ENCODE assay signal across 15 mouse cellular contexts in genomic region chr5:23861721-23862120, GRCm38 (mm10).
"Had no signal": no experiment of that assay in that cellular context is flagged by ENCODE, and none has a peak within 500 bp of the region (broad histone marks: within the 10 kb centered on the region; RNA-seq: fewer than 3 reads in every experiment).

No protein-coding gene starts in this region.

- H3K4me1 ChIP-seq: hindbrain, embryonic 10.5 days; hindbrain, embryonic 12.5 days; liver, embryonic 13.5 days; liver, embryonic 15.5 days had no signal

- H3K9me3 ChIP-seq: heart, embryonic 13.5 days; heart, embryonic 15.5 days; hindbrain, embryonic 10.5 days; hindbrain, embryonic 12.5 days; liver, embryonic 13.5 days; liver, embryonic 15.5 days had no signal

- DNase-seq: liver, embryonic 13.5 days had no signal

- ATAC-seq: hindbrain, embryonic 16.5 days; inflammation-experienced regulatory T-cells, adult 6 months; intestine, embryonic 16.5 days had no signal

- H3K9ac ChIP-seq: heart, embryonic 13.5 days; heart, embryonic 15.5 days; hindbrain, embryonic 12.5 days; hindbrain, embryonic 14.5 days; liver, embryonic 13.5 days; liver, embryonic 15.5 days had no signal

- H3K27ac ChIP-seq: heart, embryonic 13.5 days; heart, embryonic 15.5 days; hindbrain, embryonic 10.5 days; hindbrain, embryonic 12.5 days; hindbrain, embryonic 14.5 days; layer of hippocampus, adult 2 months; left cerebral cortex, adult 2 months; liver, embryonic 13.5 days; liver, embryonic 15.5 days had no signal

- H3K4me2 ChIP-seq: heart, embryonic 11.5 days; heart, embryonic 13.5 days; heart, embryonic 15.5 days; hindbrain, embryonic 12.5 days; hindbrain, embryonic 14.5 days; liver, embryonic 11.5 days; liver, embryonic 13.5 days; liver, embryonic 15.5 days had no signal

- H3K27me3 ChIP-seq: heart, embryonic 13.5 days; heart, embryonic 15.5 days; hindbrain, embryonic 12.5 days; liver, embryonic 13.5 days; liver, embryonic 15.5 days had no signal

- H3K4me3 ChIP-seq: gastrocnemius, adult 2 months; heart, embryonic 13.5 days; heart, embryonic 15.5 days; hindbrain, embryonic 10.5 days; hindbrain, embryonic 12.5 days; layer of hippocampus, adult 2 months; left cerebral cortex, adult 2 months; liver, embryonic 13.5 days; liver, embryonic 15.5 days had no signal
